Mouse (Mus musculus) liver, embryonic 11.5 days (tissue): ENCODE results near the gene Ubxn11. TPM values are rescaled to one million over a fixed set of nuclear protein-coding genes. Genes with fewer than 3 reads are reported as not detected.
"Not testable (repeated sequence)": the region's sequence is repeated elsewhere in the genome, so short reads cannot be mapped to it uniquely, and the experiment has no call there.

Experiments used
- ATAC-seq: fragments of 200-750 bp; cut with Nextera tagmentation; replicated peaks from 2 replicates; pipeline ENCODE4 v1.8.0; 2017; ENCODE audit warnings: moderate number of reproducible peaks, mild to moderate bottlenecking, moderate TSS enrichment, moderate library complexity; ENCODE audit not compliant: low FRiP score
- DNase-seq: peaks from one replicate; pipeline ENCODE4 v3.0.0-alpha.2; 2017; ENCODE audit warnings: low spot score
- H3K27ac ChIP-seq: fragments of 300-500 bp; sonication (generic); 2 replicates; pipeline ENCODE4 v1.5.1; 2014; ENCODE audit warnings: mild to moderate bottlenecking, low read depth, low read length, control low read depth
- H3K27me3 ChIP-seq: fragments of 300-500 bp; sonication (generic); replicated peaks from 2 replicates; pipeline ENCODE4 v1.6.1; 2014; ENCODE audit warnings: low read length, mixed read lengths; ENCODE audit not compliant: control insufficient read depth, insufficient read depth
- H3K36me3 ChIP-seq: fragments of 300-500 bp; sonication (generic); 2 replicates; pipeline ENCODE4 v1.6.1; 2014; ENCODE audit warnings: mild to moderate bottlenecking, low read length, moderate library complexity, mixed read lengths; ENCODE audit not compliant: control insufficient read depth, insufficient read depth
- H3K4me1 ChIP-seq: fragments of 300-500 bp; sonication (generic); replicated peaks from 2 replicates; pipeline ENCODE4 v1.6.1; 2014; ENCODE audit warnings: low read length, mixed read lengths; ENCODE audit not compliant: control insufficient read depth, insufficient read depth
- H3K4me2 ChIP-seq: fragments of 300-500 bp; sonication (generic); 2 replicates; pipeline ENCODE4 v1.6.1; 2014; ENCODE audit warnings: mild to moderate bottlenecking, control low read depth, moderate library complexity
- H3K4me3 ChIP-seq: fragments of 300-500 bp; sonication (generic); 2 replicates; pipeline ENCODE4 v1.5.1; 2014; ENCODE audit warnings: low read depth, low read length, control low read depth
- H3K9ac ChIP-seq: fragments of 300-500 bp; sonication (generic); 2 replicates; pipeline ENCODE4 v1.6.1; 2014; ENCODE audit warnings: low read depth, low read length, control low read depth
- H3K9me3 ChIP-seq: fragments of 300-500 bp; sonication (generic); 2 replicates; pipeline ENCODE4 v1.6.1; 2016; ENCODE audit warnings: low read length, inconsistent platforms, mixed read lengths; ENCODE audit not compliant: control insufficient read depth
- WGBS: fragments of 180-500 bp; shearing (Covaris S2); extraction: QIAGEN DNeasy Blood & Tissue Kit; methylation state at CpG from one replicate; pipeline ENCODE4 v1.1.7; 2014; 5-methylcytosine and 5-hydroxymethylcytosine counted together
- polyA plus RNA-seq: library from polyadenylated mRNA; unstranded; fragments of >200 nt; fragmentation: Nextera tagmentation; extraction: Ambion mirVana; gene quantifications from 2 replicates; pipeline ENCODE4 v1.2.1, GENCODE M21; 2014

Gene Ubxn11
- polyA plus RNA-seq, 1 experiment from 2014 or later, result 5.6 TPM

GRCm38 (mm10) chr4:134136280-134136926, 34.0 kb downstream of the Ubxn11 start:
- 0 out of 2 replicates have a peak, but pooled peaks cover 2% of the 10 kb centered on the region for H3K36me3 ChIP-seq
- H3K9me3 ChIP-seq, result no peaks in the 10 kb centered on the region
- H3K27me3 ChIP-seq, result no peaks in the 10 kb centered on the region
- WGBS, result 38% methylated on average over 3 of the region's 3 CpGs
- ATAC-seq, result no peak
- no peak overlapping the region for H3K27ac ChIP-seq
- no peak overlapping the region for H3K4me3 ChIP-seq
- H3K9ac ChIP-seq, result no peak overlapping the region
- no peak overlapping the region for H3K4me2 ChIP-seq
- no peak for DNase-seq
- H3K4me1 ChIP-seq, result peaks cover 8% of the 10 kb centered on the region; the same call in 1 of the 2 replicates

- 83% methylated on average over 2 of the region's 2 CpGs for WGBS
- no peaks in the 10 kb centered on the region for H3K9me3 ChIP-seq
- H3K27me3 ChIP-seq, result no peaks in the 10 kb centered on the region
- peaks cover 8% of the 10 kb centered on the region; the same call in 1 of the 2 replicates for H3K4me1 ChIP-seq
- no peak overlapping the region for H3K4me3 ChIP-seq
- H3K9ac ChIP-seq, result no peak overlapping the region
- DNase-seq, result no peak
- no peak overlapping the region for H3K27ac ChIP-seq
- no peak for ATAC-seq
- H3K4me2 ChIP-seq, result no peak overlapping the region
- 0 out of 2 replicates have a peak, but pooled peaks cover 2% of the 10 kb centered on the region for H3K36me3 ChIP-seq
Measured at GRCm38 (mm10) chr4:134138857-134139256, 36.5 kb downstream of the Ubxn11 start.

DNA sequence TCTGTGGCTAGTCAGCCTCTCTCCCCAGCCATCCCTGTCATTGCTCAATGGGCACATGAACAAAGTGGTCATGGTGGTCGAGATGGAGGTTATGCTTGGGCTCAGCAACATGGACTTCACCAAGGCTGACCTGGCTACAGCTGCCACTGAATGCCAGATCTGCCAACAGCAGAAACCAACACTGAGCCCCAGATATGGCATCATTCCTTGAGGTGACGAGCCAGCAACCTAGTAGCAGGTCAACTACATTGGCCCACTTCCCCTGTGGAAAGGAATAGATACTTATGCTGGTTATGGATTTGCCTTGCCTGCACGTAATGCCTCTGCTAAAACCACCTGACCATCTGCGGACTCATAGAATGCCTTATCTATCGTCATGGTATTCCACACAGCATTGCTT, 41.9 kb downstream of the Ubxn11 start:
- not testable (repeated sequence) for H3K4me2 ChIP-seq, H3K9me3 ChIP-seq, H3K4me3 ChIP-seq, H3K4me1 ChIP-seq, ATAC-seq, H3K9ac ChIP-seq, H3K27ac ChIP-seq, DNase-seq, H3K27me3 ChIP-seq
- H3K36me3 ChIP-seq, result peaks cover 10% of the 10 kb centered on the region; the same call in 1 of the 2 replicates
- 91% methylated on average over 5 of the region's 5 CpGs for WGBS

DNA sequence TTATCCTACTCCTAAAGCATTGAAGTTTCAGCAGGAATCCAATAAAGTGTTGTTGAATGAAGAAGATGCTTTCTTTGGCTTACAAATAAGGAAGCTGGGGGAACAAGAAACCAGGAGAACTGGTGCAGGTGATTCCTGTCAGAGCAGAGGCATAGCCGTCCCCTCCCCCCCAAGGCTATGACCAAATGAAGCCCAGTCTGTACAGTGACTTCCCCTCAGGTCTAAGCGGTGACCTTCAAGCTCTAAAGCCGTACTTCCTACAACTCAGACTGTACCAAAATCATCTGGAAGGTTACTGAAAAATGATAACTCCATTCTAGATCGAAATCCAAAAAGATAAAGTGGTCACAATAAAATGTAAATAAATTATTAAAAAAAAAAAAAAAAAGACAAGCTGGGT, 47.0 kb downstream of the Ubxn11 start:
- Histone ChIP-seq H3K4me3 (no peak overlapping the region), H3K27me3 (no peaks in the 10 kb centered on the region), H3K4me2 (no peak overlapping the region), H3K9ac (no peak overlapping the region), H3K36me3 (peaks cover 23% of the 10 kb centered on the region; the same call in 1 of the 2 replicates), H3K27ac (no peak overlapping the region), H3K4me1 (no peaks in the 10 kb centered on the region), H3K9me3 (no peaks in the 10 kb centered on the region)
- no peak for DNase-seq
- WGBS, result 87% methylated on average over 4 of the region's 4 CpGs
- no peak for ATAC-seq

DNA sequence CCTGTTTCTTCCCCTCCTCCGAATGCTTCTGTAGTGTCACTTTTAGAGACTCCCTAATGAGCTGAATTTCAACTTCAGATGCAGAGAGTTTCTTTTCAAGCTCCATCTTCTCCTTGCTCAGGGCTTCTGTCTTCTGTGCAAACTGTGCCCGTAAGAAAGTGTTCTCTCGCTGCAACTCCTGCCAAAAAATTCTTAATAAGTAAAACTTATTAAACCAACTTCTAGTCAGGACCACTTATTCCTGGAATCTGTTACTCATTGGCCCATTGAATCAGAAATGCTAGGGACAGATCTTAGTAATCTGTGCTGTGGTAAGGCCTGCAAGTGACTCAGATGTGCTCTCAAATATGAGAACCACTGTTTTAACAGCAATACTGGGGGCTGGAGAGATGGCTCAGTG, 49.7 kb downstream of the Ubxn11 start:
- 85% methylated on average over 3 of the region's 3 CpGs for WGBS
- no peak overlapping the region for H3K4me2 ChIP-seq

DNA sequence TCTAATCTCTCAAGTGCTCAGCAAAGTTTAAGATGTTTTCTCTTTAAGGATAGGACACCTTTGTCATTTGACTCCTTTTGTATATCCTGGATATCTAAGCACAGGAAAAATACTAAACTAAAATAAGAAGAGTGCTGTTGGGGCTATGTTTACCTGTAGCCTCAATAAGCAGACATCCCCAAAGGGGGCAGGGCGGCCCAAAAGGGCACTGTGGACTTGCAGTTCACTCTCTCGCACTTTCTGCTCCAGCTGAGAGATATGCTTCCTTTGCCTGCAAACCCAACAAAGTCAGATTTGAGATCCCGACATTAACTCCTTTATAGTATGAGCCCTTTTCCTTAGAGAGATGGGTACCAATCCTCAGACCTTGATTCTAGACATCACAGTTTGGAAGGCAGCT, 51.3 kb downstream of the Ubxn11 start:
- Histone ChIP-seq H3K36me3 (peaks cover 19% of the 10 kb centered on the region), H3K4me3 (no peak overlapping the region), H3K4me2 (no peak overlapping the region), H3K9me3 (no peaks in the 10 kb centered on the region), H3K9ac (no peak overlapping the region), H3K4me1 (no peaks in the 10 kb centered on the region), H3K27me3 (no peaks in the 10 kb centered on the region), H3K27ac (no peak overlapping the region)
- no peak for ATAC-seq
- DNase-seq, result no peak
- WGBS, result 91% methylated on average over 3 of the region's 3 CpGs

More for the DNA sequence above, 49.7 kb downstream of the Ubxn11 start:
- Histone ChIP-seq H3K4me1 (no peaks in the 10 kb centered on the region), H3K9me3 (no peaks in the 10 kb centered on the region), H3K9ac (no peak overlapping the region), H3K4me3 (no peak overlapping the region), H3K36me3 (peaks cover 27% of the 10 kb centered on the region), H3K27me3 (no peaks in the 10 kb centered on the region), H3K27ac (no peak overlapping the region)
- DNase-seq (no peak), ATAC-seq (no peak)

GRCm38 (mm10) chr4:134154354-134154753, 52.0 kb downstream of the Ubxn11 start:
- 92% methylated on average over 3 of the region's 3 CpGs for WGBS
- H3K36me3 ChIP-seq, result peaks cover 19% of the 10 kb centered on the region
- H3K9me3 ChIP-seq, result no peaks in the 10 kb centered on the region
- no peak overlapping the region for H3K27ac ChIP-seq
- H3K4me3 ChIP-seq, result no peak overlapping the region
- H3K4me1 ChIP-seq, result no peaks in the 10 kb centered on the region
- H3K9ac ChIP-seq, result no peak overlapping the region
- ATAC-seq (no peak), DNase-seq (no peak)
- no peak overlapping the region for H3K4me2 ChIP-seq
- no peaks in the 10 kb centered on the region for H3K27me3 ChIP-seq

DNA sequence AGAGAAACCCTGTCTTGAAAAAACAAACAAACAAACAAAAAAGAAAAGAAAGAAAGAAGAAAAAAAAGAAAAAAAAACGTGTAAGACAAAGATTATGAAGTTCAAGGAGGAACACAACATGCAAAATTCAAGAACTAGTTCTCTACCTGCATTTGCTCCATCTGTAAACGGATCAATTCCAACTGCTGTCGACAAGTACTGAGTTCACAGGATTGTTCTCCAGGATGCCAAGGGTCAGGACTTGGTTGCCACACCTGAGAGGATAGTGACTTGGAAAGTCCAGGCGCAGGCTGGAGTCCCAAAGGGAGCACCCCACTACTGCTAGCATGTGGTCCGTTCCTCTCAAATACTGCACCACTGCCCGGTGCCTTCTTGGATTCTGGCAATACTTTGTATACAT, 53.2 kb downstream of the Ubxn11 start:
- H3K27me3 ChIP-seq, result no peaks in the 10 kb centered on the region
- ATAC-seq (no peak), DNase-seq (no peak)
- no peaks in the 10 kb centered on the region for H3K4me1 ChIP-seq
- H3K36me3 ChIP-seq, result peaks cover 16% of the 10 kb centered on the region
- no peak overlapping the region for H3K27ac ChIP-seq
- no peak overlapping the region for H3K4me3 ChIP-seq
- no peak overlapping the region for H3K4me2 ChIP-seq
- no peak overlapping the region for H3K9ac ChIP-seq
- WGBS, result 80% methylated on average over 6 of the region's 6 CpGs
- H3K9me3 ChIP-seq, result no peaks in the 10 kb centered on the region

DNA sequence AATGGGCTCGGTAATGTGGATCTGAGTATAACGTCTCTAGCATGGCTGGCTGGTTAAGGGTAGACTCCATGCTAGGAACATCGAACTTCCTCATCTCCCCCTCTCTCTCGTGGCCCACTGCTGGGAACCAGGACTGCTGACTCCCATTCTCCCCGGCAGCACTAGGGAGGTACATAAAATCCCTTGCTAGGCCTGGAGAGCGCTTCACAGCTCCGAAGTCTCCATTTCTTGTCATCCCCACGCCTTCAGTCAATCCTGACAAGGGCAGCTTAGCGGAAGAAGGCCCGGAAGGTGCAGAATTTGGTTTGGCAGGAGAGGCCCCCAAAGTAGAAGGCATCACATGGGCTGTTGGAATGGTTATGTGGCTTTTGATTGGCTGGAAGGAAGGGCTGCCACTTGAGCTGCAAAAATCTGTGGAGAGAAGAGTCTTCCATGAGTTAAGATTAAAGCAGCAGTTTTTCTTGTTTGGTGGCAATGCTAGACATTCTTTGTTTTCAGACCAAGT, 53.6 kb downstream of the Ubxn11 start:
- no peaks in the 10 kb centered on the region for H3K9me3 ChIP-seq
- no peaks in the 10 kb centered on the region for H3K4me1 ChIP-seq
- ATAC-seq, result no peak
- 90% methylated on average over 10 of the region's 10 CpGs for WGBS
- no peak overlapping the region for H3K9ac ChIP-seq
- H3K4me2 ChIP-seq, result no peak overlapping the region
- H3K27me3 ChIP-seq, result no peaks in the 10 kb centered on the region
- DNase-seq, result no peak
- no peak overlapping the region for H3K4me3 ChIP-seq
- no peak overlapping the region for H3K27ac ChIP-seq
- peaks cover 16% of the 10 kb centered on the region for H3K36me3 ChIP-seq
